Comparison of ENCODE assay signal across 9 mouse cellular contexts in the genomic region with DNA sequence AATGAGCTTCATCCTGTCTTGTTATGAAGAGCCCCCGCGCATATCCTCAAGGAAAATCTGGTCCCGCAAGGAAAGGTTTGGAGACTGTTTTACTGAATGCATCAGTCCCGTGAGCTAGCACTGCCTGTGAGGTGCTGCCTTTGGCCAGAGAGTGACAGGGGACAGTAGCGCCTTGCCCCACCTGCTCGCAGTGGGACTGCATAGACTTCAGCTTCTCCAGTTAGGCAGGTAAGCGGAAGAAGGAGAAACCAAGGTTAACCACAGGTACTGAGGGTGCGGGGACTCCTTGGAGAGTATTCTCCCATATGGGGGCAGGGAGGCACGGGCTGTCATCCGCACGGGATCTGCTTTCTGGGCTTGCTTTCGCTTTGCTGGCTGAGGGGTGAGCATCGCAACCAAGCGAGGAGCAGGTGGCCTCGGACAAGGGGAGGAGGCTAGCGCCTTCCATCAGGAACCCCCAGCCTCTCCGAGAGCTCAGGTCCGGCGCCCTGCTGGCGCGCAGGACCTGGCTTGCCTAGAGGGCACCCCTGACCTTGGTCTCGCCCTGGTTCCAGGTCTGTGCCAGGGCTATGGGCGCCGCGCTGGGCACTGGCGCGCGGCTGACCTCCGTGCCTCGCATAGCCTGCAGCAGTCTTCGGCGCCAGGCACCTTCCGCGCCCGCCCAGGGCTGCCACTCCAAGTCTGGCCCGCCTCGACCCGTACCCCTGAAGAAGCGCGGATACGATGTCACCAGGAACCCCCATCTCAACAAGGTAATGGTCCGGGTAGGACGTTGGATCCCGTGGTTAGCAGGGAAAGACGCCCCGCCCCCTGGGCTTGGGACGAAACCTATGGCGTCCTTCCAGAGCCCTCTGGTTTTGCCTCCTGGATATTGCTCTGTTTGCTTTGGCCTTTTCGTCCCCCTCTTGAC. TPM values are rescaled to one million over a fixed set of nuclear protein-coding genes. Genes with fewer than 3 reads are reported as not detected.
DNase-seq lines count a peak whose midpoint lies in the region; ATAC-seq lines count a peak whose summit lies in the region.
"Had no signal": no experiment of that assay in that cellular context is flagged by ENCODE, and none has a peak within 500 bp of the region (broad histone marks: within the 10 kb centered on the region; RNA-seq: fewer than 3 reads in every experiment).

TSS of gene Me3 (plus strand) at position 51 of the 910 bp plus-strand sequence.

- no peaks in the 10 kb centered on the region for H3K36me3 ChIP-seq in embryonic facial prominence, embryonic 14.5 days (ENCODE audit: control insufficient read depth, insufficient read depth, low read length)
- H3K36me3 ChIP-seq in limb, embryonic 11.5 days (ENCODE audit: control insufficient read depth, insufficient read depth, low read length), result no peaks in the 10 kb centered on the region
- no peaks in the 10 kb centered on the region for H3K36me3 ChIP-seq in midbrain, embryonic 13.5 days
- H3K36me3 ChIP-seq in stomach, embryonic 16.5 days (ENCODE audit: control insufficient read depth, insufficient read depth, low read length), result no peaks in the 10 kb centered on the region
- H3K36me3 ChIP-seq: G1E had no signal

- H3K4me1 ChIP-seq in embryonic facial prominence, embryonic 14.5 days (ENCODE audit: control insufficient read depth, insufficient read depth, low read length), result peaks cover 10% of the 10 kb centered on the region
- 0 out of 2 replicates have a peak, but pooled peaks cover 4% of the 10 kb centered on the region for H3K4me1 ChIP-seq in limb, embryonic 11.5 days (ENCODE audit: control insufficient read depth, insufficient read depth, low read length)
- peaks cover 9% of the 10 kb centered on the region for H3K4me1 ChIP-seq in midbrain, embryonic 13.5 days (replicated peaks)
- H3K4me1 ChIP-seq in stomach, embryonic 16.5 days (ENCODE audit: control insufficient read depth, insufficient read depth, low read length), result peaks cover 3% of the 10 kb centered on the region; the same call in 1 of the 2 replicates

- ATAC-seq in embryonic facial prominence, embryonic 14.5 days (ENCODE audit: low read depth), result peak; percentile 73
- peak; percentile 50 for ATAC-seq in limb, embryonic 11.5 days (ENCODE audit: insufficient number of reproducible peaks, low FRiP score, low TSS enrichment, low read depth)
- ATAC-seq in midbrain, embryonic 13.5 days, result peak; percentile 90
- peak; percentile 66 for ATAC-seq in stomach, embryonic 16.5 days (ENCODE audit: insufficient read depth, low FRiP score)

- DNase-seq in thymus, postnatal 4 days, result peak; percentile 13
- no peak for DNase-seq in thymus, postnatal 25 days
- DNase-seq in embryonic facial prominence, embryonic 14.5 days (ENCODE audit: low spot score), result peak; percentile 55
- DNase-seq in heart, adult 8-10 months (ENCODE audit: low spot score), result peak; percentile 81
- DNase-seq in kidney, adult 8-10 months, result peak; percentile 80 to 83
- DNase-seq in limb, embryonic 11.5 days (ENCODE audit: low spot score), result peak; percentile 55

- no peaks in the 10 kb centered on the region for H3K9me3 ChIP-seq in embryonic facial prominence, embryonic 14.5 days (ENCODE audit: control insufficient read depth, low read length)
- H3K9me3 ChIP-seq in limb, embryonic 11.5 days (ENCODE audit: control insufficient read depth, low read length), result no peaks in the 10 kb centered on the region
- H3K9me3 ChIP-seq in midbrain, embryonic 13.5 days, result no peaks in the 10 kb centered on the region
- no peaks in the 10 kb centered on the region for H3K9me3 ChIP-seq in stomach, embryonic 16.5 days (replicated peaks; ENCODE audit: control insufficient read depth, low read length)
- H3K9me3 ChIP-seq: G1E had no signal

- no peak within 1 kb of the TSS for H3K27ac ChIP-seq in embryonic facial prominence, embryonic 14.5 days (replicated peaks; ENCODE audit: low read depth, low read length)
- H3K27ac ChIP-seq in limb, embryonic 11.5 days (replicated peaks; ENCODE audit: low read depth, low read length), result no peak within 1 kb of the TSS
- H3K27ac ChIP-seq in midbrain, embryonic 13.5 days, result no peak within 1 kb of the TSS
- H3K27ac ChIP-seq in stomach, embryonic 16.5 days (ENCODE audit: low read length), result no peak within 1 kb of the TSS

- peak within 1 kb of the TSS; percentile 48 for H3K4me3 ChIP-seq in embryonic facial prominence, embryonic 14.5 days (ENCODE audit: low read depth, low read length)
- H3K4me3 ChIP-seq in limb, embryonic 11.5 days (ENCODE audit: low read depth, low read length), result peak within 1 kb of the TSS; percentile 52
- H3K4me3 ChIP-seq in midbrain, embryonic 13.5 days (replicated peaks), result peak within 1 kb of the TSS; percentile 61
- peak within 1 kb of the TSS; percentile 66 for H3K4me3 ChIP-seq in stomach, embryonic 16.5 days (replicated peaks; ENCODE audit: low read length)

- H3K27me3 ChIP-seq in embryonic facial prominence, embryonic 14.5 days (replicated peaks; ENCODE audit: control insufficient read depth, insufficient read depth, low read length), result 0 out of 2 replicates have a peak, but pooled peaks cover 3% of the 10 kb centered on the region
- H3K27me3 ChIP-seq in limb, embryonic 11.5 days (ENCODE audit: control insufficient read depth, insufficient read depth, low read length), result peaks cover 5% of the 10 kb centered on the region
- H3K27me3 ChIP-seq in midbrain, embryonic 13.5 days, result peaks cover 14% of the 10 kb centered on the region
- no peaks in the 10 kb centered on the region for H3K27me3 ChIP-seq in stomach, embryonic 16.5 days (ENCODE audit: control insufficient read depth, insufficient read depth, low read length)

- H3K9ac ChIP-seq in embryonic facial prominence, embryonic 14.5 days (ENCODE audit: low read depth, low read length), result peak within 1 kb of the TSS; percentile 63
- peak within 1 kb of the TSS; percentile 62 for H3K9ac ChIP-seq in limb, embryonic 11.5 days (ENCODE audit: low read length)
- H3K9ac ChIP-seq in midbrain, embryonic 13.5 days (replicated peaks), result peak within 1 kb of the TSS; percentile 81
- peak within 1 kb of the TSS; percentile 78 for H3K9ac ChIP-seq in stomach, embryonic 16.5 days (ENCODE audit: low read length)

- peak within 1 kb of the TSS; percentile 78 for H3K4me2 ChIP-seq in embryonic facial prominence, embryonic 14.5 days (ENCODE audit: low read depth, low read length)
- peak within 1 kb of the TSS; percentile 100 for H3K4me2 ChIP-seq in limb, embryonic 11.5 days (ENCODE audit: low read depth, severe bottlenecking)
- peak within 1 kb of the TSS; percentile 94 for H3K4me2 ChIP-seq in midbrain, embryonic 13.5 days (replicated peaks)
- peak within 1 kb of the TSS; percentile 93 for H3K4me2 ChIP-seq in stomach, embryonic 16.5 days (ENCODE audit: low read depth, low read length)

- WGBS in embryonic facial prominence, embryonic 14.5 days, result 6% methylated on average over 40 of the region's 49 CpGs
- 7% methylated on average over 38 of the region's 49 CpGs for WGBS in limb, embryonic 11.5 days
- 4% methylated on average over 49 of the region's 49 CpGs for WGBS in midbrain, embryonic 13.5 days
- 7% methylated on average over 49 of the region's 49 CpGs for WGBS in stomach, embryonic 16.5 days

RNA-seq across cellular contexts. Expression of gene Me3, which starts in this region (rescaled TPM):
- polyA plus RNA-seq in embryonic facial prominence, embryonic 14.5 days (2014; fragmentation: Nextera tagmentation; extraction: Ambion mirVana), result 1.6 and 1.9 TPM in 2 replicates
- 100 to 1,000 TPM; 141 to 151 (median 146) TPM for total RNA-seq in heart, adult 8-10 months (2022)
- 0.29 and 0.35 TPM in 2 replicates for polyA plus RNA-seq in limb, embryonic 11.5 days (2014; fragmentation: Nextera tagmentation; extraction: Ambion mirVana)
- polyA plus RNA-seq in midbrain, embryonic 13.5 days (2015; fragmentation: Nextera tagmentation; extraction: Ambion mirVana), result 2.1 and 2.5 TPM in 2 replicates
- polyA plus RNA-seq in stomach, embryonic 16.5 days (2015; fragmentation: Nextera tagmentation; extraction: Ambion mirVana), result 4.1 and 4.2 TPM in 2 replicates
- polyA plus RNA-seq: G1E had no signal

Comparison
In these comparisons a context has a peak if more than half of its experiments do, and no peak if none do; other contexts are left out.
1. Peak in DNase-seq, ATAC-seq, H3K4me3 ChIP-seq, H3K9ac ChIP-seq and H3K4me2 ChIP-seq in limb, embryonic 11.5 days; RNA of the gene not detected or under 1 TPM.